Mouse (Mus musculus) ES-E14 (cell line): ENCODE measurements around the gene Phyh. TPM values are rescaled to one million over a fixed set of nuclear protein-coding genes. Genes with fewer than 3 reads are reported as not detected.
A peak's percentile ranks its signal among the peaks of the same experiment; 100 is the strongest.

Source experiments
- DNase-seq: peaks from one replicate; pipeline ENCODE4 v3.0.0-alpha.2; 2013; ENCODE audit warnings: low read depth, low spot score
- H3K27ac ChIP-seq: 2 replicates; pipeline ENCODE4 v1.5.1; 2012; ENCODE audit warnings: low read depth, mild to moderate bottlenecking, low read length, moderate library complexity, mixed read lengths; ENCODE audit not compliant: poor library complexity, insufficient read depth, severe bottlenecking
- H3K36me3 ChIP-seq: 2 replicates; pipeline ENCODE4 v1.6.1; 2012; ENCODE audit warnings: mild to moderate bottlenecking, low read length, moderate library complexity, mixed read lengths; ENCODE audit not compliant: control insufficient read depth, poor library complexity, insufficient read depth, severe bottlenecking
- H3K4me1 ChIP-seq, 2 experiments: fragments of 150-350 bp in 1 of 2; sonication (generic) in 1 of 2; 2 replicates each; pipeline ENCODE4 v1.6.1; 2012; ENCODE audit warnings: low read length in 2 of 2, mild to moderate bottlenecking in 1 of 2, mixed read lengths in 1 of 2; ENCODE audit not compliant: control insufficient read depth in 2 of 2, insufficient read depth in 2 of 2, poor library complexity in 1 of 2
- H3K4me3 ChIP-seq, 2 experiments: fragments of 150-350 bp in 1 of 2; sonication (generic) in 1 of 2; 2 replicates each; pipeline ENCODE4 v1.5.1; 2012; ENCODE audit warnings: low read length in 2 of 2, low read depth in 1 of 2, mild to moderate bottlenecking in 1 of 2, mixed read lengths in 1 of 2; ENCODE audit not compliant: insufficient read depth in 1 of 2, poor library complexity in 1 of 2, severe bottlenecking in 1 of 2
- H3K9ac ChIP-seq: 2 replicates; pipeline ENCODE4 v1.6.1; 2012; ENCODE audit warnings: low read depth, mild to moderate bottlenecking, low read length, mixed read lengths; ENCODE audit not compliant: poor library complexity, insufficient read depth, severe bottlenecking
- H3K9me3 ChIP-seq: fragments of 150-350 bp; sonication (generic); 2 replicates; pipeline ENCODE4 v1.6.1; 2012; ENCODE audit warnings: low read depth, mild to moderate bottlenecking, low read length; ENCODE audit not compliant: control insufficient read depth, insufficient read depth
- CHD2 ChIP-seq: IDR thresholded peaks from 2 replicates; pipeline ENCODE4 v1.6.1; 2014; ENCODE audit warnings: mild to moderate bottlenecking, low read depth, low read length, inconsistent platforms
- HCFC1 ChIP-seq: IDR thresholded peaks from 2 replicates; pipeline ENCODE4 v1.6.1; 2012; ENCODE audit warnings: low read length, inconsistent platforms, borderline replicate concordance; ENCODE audit not compliant: insufficient read depth
- MAFK ChIP-seq: IDR thresholded peaks from 2 replicates; pipeline ENCODE4 v1.6.1; 2014; ENCODE audit warnings: mild to moderate bottlenecking, low read depth, low read length, inconsistent platforms; ENCODE audit not compliant: insufficient read depth
- ZC3H11A ChIP-seq: IDR thresholded peaks from 2 replicates; pipeline ENCODE4 v1.6.1; 2012; ENCODE audit warnings: low read depth, mild to moderate bottlenecking, inconsistent platforms, low read length, borderline replicate concordance
- ZNF384 ChIP-seq: IDR thresholded peaks from 2 replicates; pipeline ENCODE4 v1.6.1; 2012; ENCODE audit warnings: low read depth, low read length, inconsistent platforms
- in situ Hi-C, 2 experiments: fragments of 600-800 bp; cut with MboI; formaldehyde crosslinking; loops; one replicate each; pipeline ENCODE4 v1.15.1; 2025; ENCODE audit warnings: low sequenced_read_pairs in 2 of 2, inconsistent platforms in 1 of 2; ENCODE audit not compliant: unreplicated experiment in 2 of 2
- total RNA-seq: library from RNA; depleted of rRNA; stranded (reverse); fragments of 300-350 nt; gene quantifications from 2 replicates; pipeline ENCODE4 v1.2.3, GENCODE M21; 2012; rRNA removed

Gene Phyh
- total RNA-seq, result 15.0 and 22.0 TPM in 2 replicates

GRCm38 (mm10) chr2:4918860-4919739 lies at the start of gene Phyh:
TSS of gene Phyh (plus strand) at chr2:4919019.
- H3K4me3 ChIP-seq, result peak within 1 kb of the TSS; percentile 77 to 87
- TF ChIP-seq CHD2 (no peak), HCFC1 (0 out of 2 replicates have a peak, but pooled peaks have one; percentile 32)
- no peaks in the 10 kb centered on the region for H3K36me3 ChIP-seq
- peak; percentile 86 for DNase-seq
- peak within 1 kb of the TSS; percentile 79 for H3K9ac ChIP-seq
- peaks cover 4 to 9% of the 10 kb centered on the region in 2 experiments; a peak in 2 of 4 replicates for H3K4me1 ChIP-seq
- in situ Hi-C loops, result no loop called here
- H3K27ac ChIP-seq, result peak within 1 kb of the TSS; percentile 14; the same call in 1 of the 2 replicates
- H3K9me3 ChIP-seq, result no peaks in the 10 kb centered on the region

- DNase-seq, result no peak
- no peak overlapping the region for H3K9ac ChIP-seq
- no peak overlapping the region for H3K27ac ChIP-seq
- no peaks in the 10 kb centered on the region for H3K9me3 ChIP-seq
- H3K4me3 ChIP-seq, result no peak overlapping the region
- H3K4me1 ChIP-seq, result peaks cover 0 to 2% of the 10 kb centered on the region in 2 experiments; a peak in 1 of 4 replicates
- TF ChIP-seq HCFC1 (no peak), MAFK (no peak), ZNF384 (no peak), ZC3H11A (no peak), CHD2 (no peak)
- no peaks in the 10 kb centered on the region for H3K36me3 ChIP-seq
- in situ Hi-C loops, result loop anchor here (25.0 kb wide), 2 partner anchors 210 to 360 kb away; partner anchors contain the start of gene Prpf18 (in 1 of the 2)
These were observed 46.1 kb upstream of the Phyh start for GRCm38 (mm10) chr2:4872740-4873139.

- no peak overlapping the region for H3K4me3 ChIP-seq
- no peaks in the 10 kb centered on the region for H3K36me3 ChIP-seq
- in situ Hi-C loops, result loop anchor here (25.0 kb wide), 2 partner anchors 211 to 361 kb away; partner anchors contain the start of gene Prpf18 (in 1 of the 2)
- TF ChIP-seq CHD2 (no peak), HCFC1 (no peak), ZC3H11A (no peak), MAFK (no peak), ZNF384 (no peak)
- no peak overlapping the region for H3K9ac ChIP-seq
- H3K27ac ChIP-seq, result no peak overlapping the region
- H3K4me1 ChIP-seq, result no peaks in the 10 kb centered on the region; a peak in 1 of 4 replicates
- H3K9me3 ChIP-seq, result no peaks in the 10 kb centered on the region
- no peak for DNase-seq
These were observed 45.5 kb upstream of the Phyh start for GRCm38 (mm10) chr2:4873331-4873730.

- H3K27ac ChIP-seq, result no peak overlapping the region
- in situ Hi-C loops, result no loop called here
- H3K4me1 ChIP-seq, result no peaks in the 10 kb centered on the region; a peak in 1 of 4 replicates
- H3K36me3 ChIP-seq, result no peaks in the 10 kb centered on the region
- H3K9me3 ChIP-seq, result no peaks in the 10 kb centered on the region
- no peak overlapping the region for H3K9ac ChIP-seq
- no peak for DNase-seq
- TF ChIP-seq ZC3H11A (no peak), MAFK (no peak), ZNF384 (no peak), HCFC1 (no peak), CHD2 (no peak)
- H3K4me3 ChIP-seq, result no peak overlapping the region
These were observed 43.7 kb upstream of the Phyh start for GRCm38 (mm10) chr2:4875090-4875489.

GRCm38 (mm10) chr2:4876131-4876530 lies 42.7 kb upstream of the Phyh start:
- TF ChIP-seq ZC3H11A, result no peak
- no peak for TF ChIP-seq CHD2
- TF ChIP-seq HCFC1, result no peak
- no peak for TF ChIP-seq ZNF384
- TF ChIP-seq MAFK, result no peak
- no peak for DNase-seq
- Histone ChIP-seq H3K27ac (no peak overlapping the region), H3K4me1 (peaks cover 0 to 3% of the 10 kb centered on the region in 2 experiments; a peak in 1 of 4 replicates), H3K4me3 (no peak overlapping the region), H3K9me3 (no peaks in the 10 kb centered on the region), H3K9ac (no peak overlapping the region), H3K36me3 (no peaks in the 10 kb centered on the region)
- in situ Hi-C loops, result no loop called here
